Mouse (Mus musculus) MEL-GATA-1-ER (cell line): Measurements from ENCODE around the gene Oog4.
A peak's percentile ranks its signal among the peaks of the same experiment; 100 is the strongest.
"Not testable (repeated sequence)": the region's sequence is repeated elsewhere in the genome, so short reads cannot be mapped to it uniquely, and the experiment has no call there.

Source experiments
- DNase-seq: peaks from one replicate; pipeline ENCODE4 v3.0.0-alpha.2; 2012; ENCODE audit warnings: low read depth; ENCODE audit errors: extremely low read depth

Oog4 gene

DNA sequence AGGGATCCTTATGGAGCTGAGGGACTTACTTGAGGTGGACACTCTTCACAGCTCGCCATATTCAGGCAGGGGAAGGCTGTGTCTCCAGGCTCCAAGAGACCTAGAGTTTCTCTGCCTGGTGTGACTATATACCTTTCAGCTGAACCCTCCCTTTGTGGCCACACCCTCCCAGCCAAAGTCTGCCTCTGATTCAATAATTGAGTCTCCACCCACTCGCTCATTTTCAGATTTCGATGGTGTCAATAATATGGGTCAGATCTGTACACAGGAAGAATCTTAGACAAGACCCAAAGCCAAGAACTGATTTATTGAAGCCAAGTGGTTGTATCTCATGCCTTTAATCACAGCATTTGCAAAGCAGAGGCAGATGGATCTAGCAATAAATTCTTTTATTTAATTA is at the start of gene Oog4:
Oog4 (minus strand) TSS at position 101 of the 400 bp plus-strand sequence.
- no peak for DNase-seq

DNA sequence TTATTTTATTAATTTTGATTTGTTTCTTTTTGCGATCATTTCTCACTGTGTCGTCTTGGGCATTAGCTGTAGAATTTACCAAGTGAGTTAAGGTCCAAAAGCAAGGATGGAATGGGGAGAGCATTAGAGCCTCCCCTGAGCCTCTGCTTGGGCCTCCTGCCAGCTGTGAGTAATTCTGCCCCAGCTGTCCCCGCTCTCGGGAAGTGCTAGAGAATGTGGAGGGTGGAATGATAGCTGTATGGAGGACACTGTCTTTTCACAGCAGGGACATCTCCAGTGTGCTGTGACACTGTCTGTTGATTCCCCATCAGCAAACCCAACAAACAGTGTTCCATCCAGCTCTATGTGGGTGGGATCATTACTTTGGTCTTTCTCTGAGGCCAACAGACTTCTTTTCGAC is 23.4 kb downstream of the Oog4 start:
- DNase-seq, result not testable (repeated sequence)

GRCm38 (mm10) chr4:143414121-143414520 is 36.0 kb downstream of the Oog4 start:
- no peak for DNase-seq

- DNase-seq, result no peak
Measured at GRCm38 (mm10) chr4:143413621-143414020, 36.5 kb downstream of the Oog4 start.

DNA sequence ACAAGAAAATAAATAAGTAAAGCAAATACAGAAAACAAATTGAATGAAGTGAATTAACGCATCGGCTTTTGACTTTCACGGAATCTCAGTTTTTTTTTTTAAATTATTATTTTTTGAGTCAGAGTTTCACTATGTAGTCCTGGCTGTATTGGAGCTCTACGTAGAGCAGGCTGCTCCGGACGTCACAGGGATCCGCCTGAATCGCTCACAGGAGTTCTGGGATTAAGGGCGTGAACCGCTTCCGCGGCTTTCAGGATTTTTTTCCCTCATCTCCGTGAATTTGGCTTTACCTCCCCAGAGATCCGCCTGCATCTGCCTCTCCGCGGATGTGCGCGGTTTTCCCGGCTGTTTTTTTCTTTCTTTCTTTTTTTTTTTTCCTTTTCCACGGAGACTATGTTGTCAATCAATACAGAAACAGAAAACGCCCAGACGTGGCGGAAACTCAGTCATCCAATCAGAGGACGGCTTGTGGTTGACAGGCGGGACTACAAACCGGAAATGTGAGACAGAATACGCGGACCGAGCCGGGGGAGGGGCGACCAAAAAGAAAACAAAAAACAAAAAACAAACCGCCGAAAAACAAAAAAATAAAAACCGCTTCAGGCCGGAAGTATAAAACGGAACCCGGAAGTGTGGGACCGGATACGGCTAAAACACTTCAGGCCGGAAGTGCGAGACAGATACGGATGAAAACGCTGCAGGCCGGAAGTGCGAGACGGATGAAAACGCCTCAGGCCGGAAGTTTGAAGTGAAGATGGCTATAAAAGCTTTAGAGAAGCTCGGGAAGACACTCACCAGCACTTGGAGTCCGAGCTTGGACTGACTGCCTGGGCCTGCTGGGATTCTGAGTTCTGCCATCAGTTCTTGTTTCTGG is 37.7 kb downstream of the Oog4 start, which contains the start of gene Pramef8:
Pramef8 (plus strand) TSS at position 208 of the 874 bp plus-strand sequence.
- peak; percentile 54 for DNase-seq

GRCm38 (mm10) chr4:143411566-143412218 is 38.4 kb downstream of the Oog4 start:
- DNase-seq, result no peak

- no peak for DNase-seq
Measured at GRCm38 (mm10) chr4:143394181-143394580, 55.9 kb downstream of the Oog4 start, which contains the start of gene Pramel1. Pramel1 (plus strand) TSS chr4:143394428.

- DNase-seq, result no peak
Measured at GRCm38 (mm10) chr4:143388955-143389702, 61.0 kb downstream of the Oog4 start.
